Mouse (Mus musculus): ENCODE results near the gene Vps29. TPM values are rescaled to one million over a fixed set of nuclear protein-coding genes. Genes with fewer than 3 reads are reported as not detected.

Vps29 gene
- polyA plus RNA-seq, 1 experiment, result 32.0 TPM

GRCm38 (mm10) chr5:122379374-122380155, 25.4 kb downstream of the Vps29 start:
- WGBS, result 52% methylated on average over 11 of the region's 11 CpGs
- Histone ChIP-seq H3K4me1 (ENCODE audit: control insufficient read depth, insufficient read depth, low read length) (no peaks in the 10 kb centered on the region), H3K4me3 (replicated peaks; ENCODE audit: control insufficient read depth, low read depth, low read length) (no peak overlapping the region), H3K27ac (ENCODE audit: control insufficient read depth, insufficient read depth, low read depth, low read length, poor library complexity) (no peak overlapping the region)
- no peak for TF ChIP-seq POLR2A (IDR thresholded peaks at IDR 0.05; ENCODE audit: borderline replicate concordance, control insufficient read depth, low read depth, low read length)
- TF ChIP-seq CTCF (IDR thresholded peaks at IDR 0.05; ENCODE audit: control insufficient read depth, insufficient read depth, low read length), result peak; percentile 97

GRCm38 (mm10) chr5:122390006-122390405, 35.8 kb downstream of the Vps29 start:
- Histone ChIP-seq H3K27ac (ENCODE audit: control insufficient read depth, insufficient read depth, low read depth, low read length, poor library complexity) (no peak overlapping the region), H3K4me1 (ENCODE audit: control insufficient read depth, insufficient read depth, low read length) (peaks cover 1% of the 10 kb centered on the region; the same call in 1 of the 2 replicates), H3K4me3 (replicated peaks; ENCODE audit: control insufficient read depth, low read depth, low read length) (no peak overlapping the region)
- no peak for TF ChIP-seq CTCF (IDR thresholded peaks at IDR 0.05; ENCODE audit: control insufficient read depth, insufficient read depth, low read length)
- 85% methylated on average over 5 of the region's 5 CpGs for WGBS

- Histone ChIP-seq H3K4me3 (replicated peaks; ENCODE audit: control insufficient read depth, low read depth, low read length) (no peak overlapping the region), H3K27ac (ENCODE audit: control insufficient read depth, insufficient read depth, low read depth, low read length, poor library complexity) (no peak overlapping the region), H3K4me1 (ENCODE audit: control insufficient read depth, insufficient read depth, low read length) (peaks cover 3% of the 10 kb centered on the region; the same call in 1 of the 2 replicates)
- TF ChIP-seq POLR2A (IDR thresholded peaks at IDR 0.05; ENCODE audit: borderline replicate concordance, control insufficient read depth, low read depth, low read length), result no peak
- no peak for TF ChIP-seq CTCF (IDR thresholded peaks at IDR 0.05; ENCODE audit: control insufficient read depth, insufficient read depth, low read length)
Measured at GRCm38 (mm10) chr5:122390671-122391070, 36.5 kb downstream of the Vps29 start.

- H3K4me3 ChIP-seq (replicated peaks; ENCODE audit: control insufficient read depth, low read depth, low read length), result no peak overlapping the region
- WGBS, result 44% methylated on average over 16 of the region's 16 CpGs
- no peak overlapping the region; the same call in 1 of the 2 replicates for H3K27ac ChIP-seq (ENCODE audit: control insufficient read depth, insufficient read depth, low read depth, low read length, poor library complexity)
- no peak for TF ChIP-seq CTCF (IDR thresholded peaks at IDR 0.05; ENCODE audit: control insufficient read depth, insufficient read depth, low read length)
- TF ChIP-seq POLR2A (IDR thresholded peaks at IDR 0.05; ENCODE audit: borderline replicate concordance, control insufficient read depth, low read depth, low read length), result no peak
- H3K4me1 ChIP-seq (ENCODE audit: control insufficient read depth, insufficient read depth, low read length), result peaks cover 3% of the 10 kb centered on the region; the same call in 1 of the 2 replicates
Measured at GRCm38 (mm10) chr5:122391178-122391785, 37.1 kb downstream of the Vps29 start.

- H3K4me1 ChIP-seq (ENCODE audit: control insufficient read depth, insufficient read depth, low read length), result peaks cover 6% of the 10 kb centered on the region; the same call in 1 of the 2 replicates
- under 1% methylated on average over 39 of the region's 39 CpGs for WGBS
- peak within 1 kb of the TSS; percentile 91 for H3K27ac ChIP-seq (ENCODE audit: control insufficient read depth, insufficient read depth, low read depth, low read length, poor library complexity)
- TF ChIP-seq CTCF (IDR thresholded peaks at IDR 0.05; ENCODE audit: control insufficient read depth, insufficient read depth, low read length), result peak; percentile 96
- TF ChIP-seq POLR2A (IDR thresholded peaks at IDR 0.05; ENCODE audit: borderline replicate concordance, control insufficient read depth, low read depth, low read length), result peak; percentile 68; the same call in 1 of the 2 replicates
- H3K4me3 ChIP-seq (replicated peaks; ENCODE audit: control insufficient read depth, low read depth, low read length), result peak within 1 kb of the TSS; percentile 98
Measured at GRCm38 (mm10) chr5:122391786-122392180, 37.6 kb downstream of the Vps29 start, which contains the start of gene Arpc3. TSS of gene Arpc3 (plus strand) at chr5:122391878.

GRCm38 (mm10) chr5:122392227-122393004, 38.2 kb downstream of the Vps29 start:
- peak overlapping the region; percentile 91 for H3K27ac ChIP-seq (ENCODE audit: control insufficient read depth, insufficient read depth, low read depth, low read length, poor library complexity)
- TF ChIP-seq CTCF (IDR thresholded peaks at IDR 0.05; ENCODE audit: control insufficient read depth, insufficient read depth, low read length), result no peak
- no peak for TF ChIP-seq POLR2A (IDR thresholded peaks at IDR 0.05; ENCODE audit: borderline replicate concordance, control insufficient read depth, low read depth, low read length)
- peak overlapping the region; percentile 98 for H3K4me3 ChIP-seq (replicated peaks; ENCODE audit: control insufficient read depth, low read depth, low read length)
- WGBS, result 1% methylated on average over 19 of the region's 19 CpGs
- peaks cover 8% of the 10 kb centered on the region; the same call in 1 of the 2 replicates for H3K4me1 ChIP-seq (ENCODE audit: control insufficient read depth, insufficient read depth, low read length)

GRCm38 (mm10) chr5:122393887-122394286, 39.7 kb downstream of the Vps29 start:
- WGBS, result 38% methylated on average over 2 of the region's 2 CpGs
- no peak overlapping the region for H3K4me3 ChIP-seq (replicated peaks; ENCODE audit: control insufficient read depth, low read depth, low read length)
- H3K4me1 ChIP-seq (ENCODE audit: control insufficient read depth, insufficient read depth, low read length), result peaks cover 9% of the 10 kb centered on the region; the same call in 1 of the 2 replicates
- TF ChIP-seq CTCF (IDR thresholded peaks at IDR 0.05; ENCODE audit: control insufficient read depth, insufficient read depth, low read length) (peak; percentile 80), POLR2A (IDR thresholded peaks at IDR 0.05; ENCODE audit: borderline replicate concordance, control insufficient read depth, low read depth, low read length) (no peak)
- no peak overlapping the region for H3K27ac ChIP-seq (ENCODE audit: control insufficient read depth, insufficient read depth, low read depth, low read length, poor library complexity)

- Histone ChIP-seq H3K4me3 (replicated peaks; ENCODE audit: control insufficient read depth, low read depth, low read length) (no peak overlapping the region), H3K4me1 (ENCODE audit: control insufficient read depth, insufficient read depth, low read length) (peaks cover 9% of the 10 kb centered on the region; the same call in 1 of the 2 replicates)
Measured at GRCm38 (mm10) chr5:122396791-122397190, 42.6 kb downstream of the Vps29 start.

More at GRCm38 (mm10) chr5:122396791-122397190, 42.6 kb downstream of the Vps29 start:
- no peak for TF ChIP-seq POLR2A (IDR thresholded peaks at IDR 0.05; ENCODE audit: borderline replicate concordance, control insufficient read depth, low read depth, low read length)
- no peak for TF ChIP-seq CTCF (IDR thresholded peaks at IDR 0.05; ENCODE audit: control insufficient read depth, insufficient read depth, low read length)
- peak overlapping the region; percentile 30; the same call in 1 of the 2 replicates for H3K27ac ChIP-seq (ENCODE audit: control insufficient read depth, insufficient read depth, low read depth, low read length, poor library complexity)
- 19% methylated on average over 10 of the region's 10 CpGs for whole genome bisulfite sequencing

All from bone marrow, adult 2 months (tissue).